Mouse (Mus musculus): ENCODE results near the gene Mprip. TPM values are rescaled to one million over a fixed set of nuclear protein-coding genes. Genes with fewer than 3 reads are reported as not detected.

Gene Mprip
- total RNA-seq, 2 experiments from 2014 or later, result 75.6 to 87.2 TPM

- no peak for TF ChIP-seq CTCF (IDR thresholded peaks at IDR 0.05)
- intact Hi-C loops (cut with DNase I), result no loop called here
- DNase-seq, result no peak
- no peak overlapping the region for H3K4me3 ChIP-seq
- H3K27ac ChIP-seq, result no peak overlapping the region
Measured at GRCm38 (mm10) chr11:59756351-59756750, 95.2 kb downstream of the Mprip start.

DNA sequence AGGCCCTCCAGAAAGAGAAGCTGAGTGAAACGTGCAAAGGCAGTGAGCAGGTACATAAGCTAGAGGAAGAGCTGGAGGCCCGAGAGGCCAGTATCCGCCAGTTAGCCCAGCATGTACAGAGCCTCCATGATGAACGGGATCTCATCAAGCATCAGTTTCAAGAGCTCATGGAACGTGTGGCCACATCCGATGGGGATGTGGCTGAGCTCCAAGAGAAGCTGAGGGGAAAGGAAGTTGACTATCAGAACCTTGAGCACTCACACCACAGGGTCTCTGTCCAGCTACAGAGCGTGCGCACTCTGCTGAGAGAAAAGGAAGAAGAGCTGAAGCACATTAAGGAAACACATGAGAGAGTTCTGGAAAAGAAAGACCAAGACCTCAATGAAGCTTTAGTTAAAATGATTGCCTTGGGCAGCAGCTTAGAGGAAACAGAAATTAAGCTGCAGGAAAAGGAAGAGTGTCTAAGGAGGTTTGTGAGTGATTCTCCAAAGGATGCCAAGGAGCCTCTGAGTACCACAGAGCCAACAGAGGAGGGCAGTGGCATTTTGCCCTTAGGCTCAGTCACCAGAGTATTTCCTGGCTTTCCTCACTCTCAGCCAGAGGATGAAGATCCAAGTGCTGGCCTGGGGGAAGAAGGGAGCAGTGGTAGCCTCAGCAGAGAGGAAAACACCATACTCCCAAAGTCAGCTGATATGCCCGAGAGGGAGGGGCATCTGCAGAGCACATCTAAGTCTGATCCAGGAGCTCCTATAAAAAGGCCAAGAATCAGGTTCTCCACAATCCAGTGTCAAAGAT lies 97.3 kb downstream of the Mprip start:
- Histone ChIP-seq H3K4me3 (no peak overlapping the region), H3K27ac (peak overlapping the region; percentile 61)
- intact Hi-C loops (cut with DNase I), result no loop called here
- DNase-seq, result peak; percentile 42
- TF ChIP-seq CTCF (IDR thresholded peaks at IDR 0.05), result no peak

- Histone ChIP-seq H3K27ac (peak overlapping the region; percentile 61), H3K4me3 (no peak overlapping the region)
- TF ChIP-seq CTCF (IDR thresholded peaks at IDR 0.05), result no peak
- peak; percentile 55 for DNase-seq
- intact Hi-C loops (cut with DNase I), result no loop called here
Measured at GRCm38 (mm10) chr11:59759178-59759577, 98.1 kb downstream of the Mprip start.

GRCm38 (mm10) chr11:59759626-59760025 lies 98.5 kb downstream of the Mprip start:
- peak overlapping the region; percentile 61 for H3K27ac ChIP-seq
- no peak for TF ChIP-seq CTCF (IDR thresholded peaks at IDR 0.05)
- no peak overlapping the region for H3K4me3 ChIP-seq
- no peak for DNase-seq
- intact Hi-C loops (cut with DNase I), result no loop called here

GRCm38 (mm10) chr11:59760796-59761195 lies 99.7 kb downstream of the Mprip start:
- Histone ChIP-seq H3K27ac (no peak overlapping the region), H3K4me3 (no peak overlapping the region)
- no peak for TF ChIP-seq CTCF (IDR thresholded peaks at IDR 0.05)
- no peak for DNase-seq
- intact Hi-C loops (cut with DNase I), result no loop called here

- H3K27ac ChIP-seq, result no peak overlapping the region
- no peak for DNase-seq
- intact Hi-C loops (cut with DNase I), result no loop called here
- no peak overlapping the region for H3K4me3 ChIP-seq
- no peak for TF ChIP-seq CTCF (IDR thresholded peaks at IDR 0.05)
Measured at GRCm38 (mm10) chr11:59769307-59769706, 108.2 kb downstream of the Mprip start.

DNA sequence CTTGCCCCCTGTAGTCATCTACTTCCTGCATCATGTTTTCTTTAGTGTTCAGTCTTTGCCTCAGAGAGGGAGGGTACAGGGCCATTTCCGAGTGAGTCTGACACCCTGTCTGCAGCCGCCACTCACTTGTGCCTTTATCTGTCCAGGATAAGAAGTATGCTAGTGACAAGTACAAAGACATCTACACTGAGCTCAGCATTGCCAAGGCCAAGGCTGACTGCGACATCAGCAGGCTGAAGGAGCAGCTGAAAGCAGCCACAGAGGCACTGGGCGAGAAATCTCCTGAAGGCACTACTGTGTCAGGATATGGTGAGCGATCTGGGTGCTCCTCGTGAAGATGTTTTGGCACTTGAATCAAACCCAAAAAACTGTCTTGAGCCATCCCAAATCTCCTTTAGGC lies 108.6 kb downstream of the Mprip start:
- H3K4me3 ChIP-seq, result no peak overlapping the region
- no peak for DNase-seq
- no peak overlapping the region for H3K27ac ChIP-seq
- TF ChIP-seq CTCF (IDR thresholded peaks at IDR 0.05), result no peak
- intact Hi-C loops (cut with DNase I), result no loop called here

- H3K4me3 ChIP-seq, result no peak overlapping the region
- no peak for TF ChIP-seq CTCF (IDR thresholded peaks at IDR 0.05)
- H3K27ac ChIP-seq, result no peak overlapping the region
- DNase-seq, result no peak
- intact Hi-C loops (cut with DNase I), result no loop called here
Measured at GRCm38 (mm10) chr11:59770753-59771152, 109.6 kb downstream of the Mprip start.

DNA sequence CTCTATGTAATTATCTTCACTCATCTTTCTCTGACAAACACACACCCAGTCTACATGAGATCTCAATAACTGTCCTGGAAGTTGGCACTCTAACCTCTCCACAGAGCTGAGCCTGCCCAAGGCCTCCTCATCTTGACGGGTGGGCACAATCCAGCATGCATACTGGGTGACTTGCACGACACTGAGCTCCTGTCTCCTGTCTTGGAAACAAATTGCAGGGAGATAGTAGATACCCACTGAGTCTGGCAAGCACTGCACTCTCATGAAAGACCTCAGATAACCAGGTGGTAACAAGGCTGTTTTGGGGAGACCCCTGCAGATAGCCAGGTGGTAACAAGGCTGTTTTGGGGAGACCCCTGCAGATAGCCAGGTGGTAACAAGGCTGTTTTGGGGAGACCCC lies 111.2 kb downstream of the Mprip start:
- intact Hi-C loops (cut with DNase I), result no loop called here
- Histone ChIP-seq H3K27ac (no peak overlapping the region), H3K4me3 (no peak overlapping the region)
- no peak for TF ChIP-seq CTCF (IDR thresholded peaks at IDR 0.05)
- no peak for DNase-seq

- no peak for DNase-seq
- Histone ChIP-seq H3K4me3 (no peak overlapping the region), H3K27ac (no peak overlapping the region)
- intact Hi-C loops (cut with DNase I), result no loop called here
- TF ChIP-seq CTCF (IDR thresholded peaks at IDR 0.05), result no peak
Measured at GRCm38 (mm10) chr11:59772902-59773301, 111.8 kb downstream of the Mprip start.

GRCm38 (mm10) chr11:59774522-59774921 lies 113.4 kb downstream of the Mprip start:
- no peak overlapping the region for H3K4me3 ChIP-seq
- intact Hi-C loops (cut with DNase I), result no loop called here
- no peak for DNase-seq
- H3K27ac ChIP-seq, result no peak overlapping the region
- TF ChIP-seq CTCF (IDR thresholded peaks at IDR 0.05), result no peak

DNA sequence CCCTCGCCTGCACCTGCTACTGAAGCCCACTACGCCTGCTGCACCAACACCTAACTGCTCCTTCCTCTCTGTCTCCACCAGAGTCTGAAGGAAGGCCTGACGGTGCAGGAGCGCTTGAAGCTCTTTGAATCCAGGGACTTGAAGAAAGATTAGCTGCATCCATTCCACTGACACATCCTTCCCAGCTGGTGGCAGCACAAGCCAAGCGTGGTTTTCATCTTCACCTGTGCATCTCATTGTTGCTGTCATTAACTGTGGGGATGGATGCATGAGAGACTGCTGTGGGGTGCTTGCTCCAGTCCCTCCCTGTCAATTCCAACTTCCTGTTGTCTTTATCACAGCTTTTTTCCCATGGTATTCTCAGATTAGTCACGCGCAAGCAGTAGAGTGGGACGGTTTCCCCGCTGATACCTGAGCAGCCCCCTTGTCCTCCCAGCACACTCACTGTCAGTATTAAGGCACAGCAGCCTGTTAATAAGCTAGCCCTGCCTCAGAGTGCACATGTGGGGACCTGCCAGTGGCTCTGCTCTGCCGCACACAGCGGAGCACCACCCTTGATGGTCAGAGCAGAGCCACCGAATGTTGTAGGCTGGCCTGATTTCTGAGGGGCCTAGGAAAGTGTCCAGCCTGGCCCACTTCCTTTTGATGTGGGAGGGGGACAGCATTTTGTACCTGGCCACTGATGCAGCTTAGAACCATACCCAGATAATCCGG lies 114.5 kb downstream of the Mprip start:
- intact Hi-C loops (cut with DNase I), result no loop called here
- no peak overlapping the region for H3K4me3 ChIP-seq
- no peak overlapping the region for H3K27ac ChIP-seq
- TF ChIP-seq CTCF (IDR thresholded peaks at IDR 0.05), result no peak
- DNase-seq, result no peak

DNA sequence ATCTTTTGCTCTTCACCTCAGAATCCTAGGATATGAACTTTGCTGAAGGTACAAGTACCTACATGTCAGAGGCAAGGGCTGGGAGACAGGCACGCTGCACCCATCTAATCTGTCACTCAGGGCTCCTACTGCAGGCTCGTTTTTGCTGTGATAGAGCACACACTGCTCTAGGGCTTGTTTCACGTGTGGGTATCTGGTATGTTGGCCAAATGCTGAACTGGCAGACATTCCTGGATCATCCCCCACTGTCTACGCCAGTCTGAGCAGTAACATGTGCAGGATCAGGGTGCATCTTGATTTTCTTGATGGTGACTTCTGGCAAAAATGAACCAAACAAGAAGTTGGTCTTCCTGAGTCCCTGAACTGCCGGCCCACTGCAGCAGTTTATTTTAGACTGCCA lies 116.2 kb downstream of the Mprip start:
- TF ChIP-seq CTCF (IDR thresholded peaks at IDR 0.05), result no peak

More for the DNA sequence above, 116.2 kb downstream of the Mprip start:
- intact Hi-C loops (cut with DNase I), result no loop called here
- no peak for DNase-seq
- Histone ChIP-seq H3K4me3 (no peak overlapping the region), H3K27ac (no peak overlapping the region)

All from gastrocnemius, adult 2 months (tissue).